Mouse (Mus musculus) heart, postnatal 0 days (tissue): ENCODE measurements at regions not wholly inside any gene's neighbourhood (a gene's known extent, or its start where the extent isn't known, plus 50 kb on each side); places are given as distances from the start of the nearest gene placed in this dataset.

ENCODE experiments used
- ATAC-seq: fragments of 200-750 bp; cut with Nextera tagmentation; 2 replicates; pipeline ENCODE4 v1.8.0; 2017; ENCODE audit warnings: low read depth, moderate number of reproducible peaks, moderate library complexity; ENCODE audit not compliant: insufficient read depth
- DNase-seq: peaks from one replicate; pipeline ENCODE4 v3.0.0-alpha.2; 2016; ENCODE audit warnings: low spot score
- H3K27ac ChIP-seq: fragments of 300-500 bp; sonication (generic); 2 replicates; pipeline ENCODE4 v1.5.1; 2014; ENCODE audit warnings: low read depth, mild to moderate bottlenecking
- H3K27me3 ChIP-seq: fragments of 300-500 bp; sonication (generic); 2 replicates; pipeline ENCODE4 v1.6.1; 2014; ENCODE audit warnings: low read length, mixed read lengths; ENCODE audit not compliant: control insufficient read depth, insufficient read depth
- H3K36me3 ChIP-seq: fragments of 300-500 bp; sonication (generic); replicated peaks from 2 replicates; pipeline ENCODE4 v1.6.1; 2014; ENCODE audit warnings: low read length, mixed read lengths; ENCODE audit not compliant: control insufficient read depth, insufficient read depth
- H3K4me1 ChIP-seq: fragments of 300-500 bp; sonication (generic); 2 replicates; pipeline ENCODE4 v1.6.1; 2014; ENCODE audit warnings: antibody characterized with exemption; ENCODE audit not compliant: control insufficient read depth, insufficient read depth
- H3K4me2 ChIP-seq: fragments of 300-500 bp; sonication (generic); 2 replicates; pipeline ENCODE4 v1.6.1; 2014; ENCODE audit warnings: low read depth, mild to moderate bottlenecking, low read length, moderate library complexity
- H3K4me3 ChIP-seq: fragments of 300-500 bp; sonication (generic); 2 replicates; pipeline ENCODE4 v1.5.1; 2014; ENCODE audit warnings: low read depth, low read length
- H3K9ac ChIP-seq: fragments of 300-500 bp; sonication (generic); replicated peaks from 2 replicates; pipeline ENCODE4 v1.6.1; 2014; ENCODE audit warnings: low read depth, low read length, mixed read lengths
- H3K9me3 ChIP-seq: fragments of 300-500 bp; sonication (generic); replicated peaks from 2 replicates; pipeline ENCODE4 v1.6.1; 2016; ENCODE audit warnings: low read length; ENCODE audit not compliant: control insufficient read depth
- CTCF ChIP-seq: IDR thresholded peaks from 2 replicates; pipeline ENCODE4 v1.5.1; 2016; ENCODE audit warnings: antibody characterized with exemption, control low read depth, low read depth
- EP300 ChIP-seq: IDR thresholded peaks from 2 replicates; pipeline ENCODE4 v1.6.1; 2016; ENCODE audit warnings: antibody characterized with exemption, low read depth
- WGBS: fragments of 180-500 bp; shearing (Covaris S2); extraction: QIAGEN DNeasy Blood & Tissue Kit; methylation state at CpG from one replicate; pipeline ENCODE4 v1.1.7; 2014; 5-methylcytosine and 5-hydroxymethylcytosine counted together

- Histone ChIP-seq H3K4me3 (no peak overlapping the region), H3K9ac (no peak overlapping the region), H3K27ac (no peak overlapping the region), H3K27me3 (no peaks in the 10 kb centered on the region), H3K4me2 (no peak overlapping the region), H3K9me3 (no peaks in the 10 kb centered on the region), H3K4me1 (peaks cover 8% of the 10 kb centered on the region; the same call in 1 of the 2 replicates), H3K36me3 (no peaks in the 10 kb centered on the region)
- ATAC-seq (no peak), DNase-seq (no peak)
- TF ChIP-seq CTCF (no peak), EP300 (no peak)
- 75% methylated on average over 12 of the region's 12 CpGs for WGBS
Observed at GRCm38 (mm10) chr6:117271562-117272226, 103.4 kb downstream of the Cxcl12 start.

GRCm38 (mm10) chr6:117272227-117272955 lies 104.1 kb downstream of the Cxcl12 start:
- Histone ChIP-seq H3K9ac (no peak overlapping the region), H3K27ac (no peak overlapping the region), H3K4me2 (no peak overlapping the region), H3K9me3 (no peaks in the 10 kb centered on the region), H3K4me3 (no peak overlapping the region), H3K36me3 (no peaks in the 10 kb centered on the region), H3K27me3 (no peaks in the 10 kb centered on the region), H3K4me1 (peaks cover 8% of the 10 kb centered on the region; the same call in 1 of the 2 replicates)
- WGBS = 70% methylated on average over 9 of the region's 9 CpGs
- no peak for ATAC-seq
- no peak for TF ChIP-seq EP300
- no peak for TF ChIP-seq CTCF
- DNase-seq = no peak

GRCm38 (mm10) chr6:117275915-117276314 lies 107.6 kb downstream of the Cxcl12 start:
- DNase-seq = no peak
- Histone ChIP-seq H3K4me2 (no peak overlapping the region), H3K4me1 (peaks cover 8% of the 10 kb centered on the region; the same call in 1 of the 2 replicates), H3K4me3 (no peak overlapping the region), H3K9ac (no peak overlapping the region), H3K27me3 (no peaks in the 10 kb centered on the region), H3K36me3 (no peaks in the 10 kb centered on the region), H3K27ac (no peak overlapping the region), H3K9me3 (no peaks in the 10 kb centered on the region)
- ATAC-seq = no peak
- no peak for TF ChIP-seq EP300
- WGBS = 43% methylated on average over 5 of the region's 5 CpGs

GRCm38 (mm10) chr6:117276850-117277249 lies 108.5 kb downstream of the Cxcl12 start:
- 66% methylated on average over 3 of the region's 3 CpGs for WGBS
- DNase-seq (no peak), ATAC-seq (no peak)
- no peaks in the 10 kb centered on the region for H3K36me3 ChIP-seq
- no peak overlapping the region for H3K27ac ChIP-seq
- H3K4me2 ChIP-seq = no peak overlapping the region
- no peak overlapping the region for H3K4me3 ChIP-seq
- TF ChIP-seq CTCF (no peak), EP300 (no peak)
- peaks cover 8% of the 10 kb centered on the region; the same call in 1 of the 2 replicates for H3K4me1 ChIP-seq
- no peak overlapping the region for H3K9ac ChIP-seq
- H3K27me3 ChIP-seq = no peaks in the 10 kb centered on the region
- H3K9me3 ChIP-seq = no peaks in the 10 kb centered on the region

GRCm38 (mm10) chr6:117279297-117279696 lies 111.0 kb downstream of the Cxcl12 start:
- no peaks in the 10 kb centered on the region for H3K36me3 ChIP-seq
- H3K27ac ChIP-seq = no peak overlapping the region
- no peaks in the 10 kb centered on the region for H3K9me3 ChIP-seq
- ATAC-seq (no peak), DNase-seq (no peak)
- H3K4me1 ChIP-seq = peaks cover 8% of the 10 kb centered on the region; the same call in 1 of the 2 replicates
- H3K4me3 ChIP-seq = no peak overlapping the region
- H3K9ac ChIP-seq = no peak overlapping the region
- TF ChIP-seq EP300 (no peak), CTCF (no peak)
- no peak overlapping the region for H3K4me2 ChIP-seq
- H3K27me3 ChIP-seq = no peaks in the 10 kb centered on the region
